Mouse (Mus musculus): ENCODE results near the gene Gm7980. TPM values are rescaled to one million over a fixed set of nuclear protein-coding genes. Genes with fewer than 3 reads are reported as not detected.
"Not testable (repeated sequence)": the region's sequence is repeated elsewhere in the genome, so short reads cannot be mapped to it uniquely, and the experiment has no call there.

Gm7980 gene
- not detected for total RNA-seq (2021)
- long read RNA-seq, experiment 1 = 0 reads
- long read RNA-seq, experiment 2 = 0 reads

DNA sequence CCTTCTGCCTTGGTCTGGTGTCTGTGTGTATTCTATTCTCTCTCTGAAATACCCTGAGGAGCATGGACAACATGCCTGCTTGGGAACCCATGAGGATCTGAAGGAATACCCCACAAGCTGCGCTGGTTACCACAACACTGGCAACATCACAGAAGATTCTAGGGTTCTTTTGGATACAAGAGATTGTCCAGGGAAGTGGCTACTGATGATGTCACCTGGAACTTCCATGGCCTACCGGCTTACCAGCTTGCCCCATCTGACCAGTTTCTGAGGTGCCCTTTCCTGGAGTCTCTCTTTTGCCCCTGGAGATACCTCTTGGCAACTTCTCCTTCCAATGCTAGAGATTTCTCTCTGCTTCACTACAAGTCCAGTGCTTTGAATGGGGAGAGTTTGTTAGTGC is at the start of gene Gm7980:
Gene Gm7980 (minus strand): TSS at position 101 of the 400 bp plus-strand sequence.
- not testable (repeated sequence) for DNase-seq

DNA sequence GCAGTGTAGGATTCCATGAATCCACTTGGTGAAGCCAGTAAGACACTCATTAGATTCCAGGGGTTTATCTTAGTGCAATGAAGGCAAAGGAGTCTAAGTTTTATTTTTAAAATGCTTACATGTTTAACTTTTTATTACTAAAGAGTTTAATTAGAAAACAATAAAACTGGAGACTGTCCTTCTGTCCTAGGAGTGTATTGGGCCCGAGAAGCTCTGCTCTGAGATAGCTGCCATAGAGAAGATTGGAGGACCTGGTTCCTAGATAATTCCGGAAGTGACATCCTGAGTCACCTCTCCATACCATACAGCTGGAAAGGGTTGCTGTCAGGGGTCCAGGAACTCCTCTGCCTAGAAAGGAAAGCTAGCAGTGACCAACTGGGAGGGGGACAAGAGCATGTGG is 36.6 kb upstream of the Gm7980 start, which contains the start of gene 1700024B05Rik:
Gene 1700024B05Rik (plus strand): TSS at position 301 of the 400 bp plus-strand sequence.
- DNase-seq = not testable (repeated sequence)

GRCm38 (mm10) chr14:41924649-41925048 is 17.6 kb upstream of the Gm7980 start, which contains the start of gene 1700049E17Rik1:
Gene 1700049E17Rik1 (plus strand): TSS chr14:41924949.
- DNase-seq = not testable (repeated sequence)

Other genes with a start within 250 kb of the Gm7980 start
- not detected for gene Gm8068, start 205.4 kb downstream of the Gm7980 start, total RNA-seq (2021)
- not detected for gene Gm7929, start 156.7 kb downstream of the Gm7980 start, total RNA-seq (2021)
- not detected for gene Gm47189, start 134.8 kb downstream of the Gm7980 start, total RNA-seq (2021)
- gene 1700049E17Rik1, start 17.7 kb upstream of the Gm7980 start, total RNA-seq (2021) = not detected
- gene 1700024B05Rik, start 36.7 kb upstream of the Gm7980 start, total RNA-seq (2021) = not detected
- not detected for gene Gm6401, start 60.6 kb upstream of the Gm7980 start, total RNA-seq (2021)
- not detected for gene Gm3543, start 76.0 kb upstream of the Gm7980 start, total RNA-seq (2021)
- gene Gm7951, start 210.1 kb upstream of the Gm7980 start, total RNA-seq (2021) = not detected